Mouse (Mus musculus): ENCODE data around the gene Pdlim7.

The Pdlim7 gene

GRCm38 (mm10) chr13:55522730-55523129 lies 9.3 kb upstream of the Pdlim7 start:
- no peak for DNase-seq (ENCODE audit: low read depth, low spot score)

GRCm38 (mm10) chr13:55519606-55520005 lies 6.1 kb upstream of the Pdlim7 start:
- no peak for DNase-seq (ENCODE audit: low read depth, low spot score)

- peak; percentile 81 for DNase-seq (ENCODE audit: low read depth, low spot score)
Observed at GRCm38 (mm10) chr13:55516955-55517354, 3.5 kb upstream of the Pdlim7 start.

GRCm38 (mm10) chr13:55513828-55514227 lies 352 bp upstream of the Pdlim7 start:
- DNase-seq (ENCODE audit: low read depth, low spot score), result no peak

GRCm38 (mm10) chr13:55512379-55513031 lies 971 bp downstream of the Pdlim7 start:
- no peak for DNase-seq (ENCODE audit: low read depth, low spot score)

- DNase-seq (ENCODE audit: low read depth, low spot score), result no peak
Observed at GRCm38 (mm10) chr13:55511492-55511861, 2.0 kb downstream of the Pdlim7 start.

GRCm38 (mm10) chr13:55510668-55511491 lies 2.6 kb downstream of the Pdlim7 start:
- DNase-seq (ENCODE audit: low read depth, low spot score), result no peak

- DNase-seq (ENCODE audit: low read depth, low spot score), result no peak
Observed at GRCm38 (mm10) chr13:55510332-55510667, 3.2 kb downstream of the Pdlim7 start.

- DNase-seq (ENCODE audit: low read depth, low spot score), result no peak
Observed at GRCm38 (mm10) chr13:55508531-55508930, 4.9 kb downstream of the Pdlim7 start.

GRCm38 (mm10) chr13:55507877-55508276 lies 5.6 kb downstream of the Pdlim7 start:
- no peak for DNase-seq (ENCODE audit: low read depth, low spot score)

- no peak for DNase-seq (ENCODE audit: low read depth, low spot score)
Observed at GRCm38 (mm10) chr13:55506697-55507096, 6.8 kb downstream of the Pdlim7 start.

- no peak for DNase-seq (ENCODE audit: low read depth, low spot score)
Observed at GRCm38 (mm10) chr13:55505810-55506209, 7.7 kb downstream of the Pdlim7 start.

- no peak for DNase-seq (ENCODE audit: low read depth, low spot score)
Observed at GRCm38 (mm10) chr13:55504390-55504789, 9.1 kb downstream of the Pdlim7 start.

GRCm38 (mm10) chr13:55502405-55502804 lies 11.1 kb downstream of the Pdlim7 start:
- DNase-seq (ENCODE audit: low read depth, low spot score), result no peak

GRCm38 (mm10) chr13:55500575-55500974 lies 12.9 kb downstream of the Pdlim7 start:
- no peak for DNase-seq (ENCODE audit: low read depth, low spot score)

- no peak for DNase-seq (ENCODE audit: low read depth, low spot score)
Observed at GRCm38 (mm10) chr13:55498906-55499305, 14.6 kb downstream of the Pdlim7 start.

- DNase-seq (ENCODE audit: low read depth, low spot score), result no peak
Observed at GRCm38 (mm10) chr13:55496661-55497060, 16.8 kb downstream of the Pdlim7 start.

GRCm38 (mm10) chr13:55495702-55496101 lies 17.8 kb downstream of the Pdlim7 start:
- DNase-seq (ENCODE audit: low read depth, low spot score), result no peak

- no peak for DNase-seq (ENCODE audit: low read depth, low spot score)
Observed at GRCm38 (mm10) chr13:55494883-55495621, 18.4 kb downstream of the Pdlim7 start.

GRCm38 (mm10) chr13:55494257-55494656 lies 19.2 kb downstream of the Pdlim7 start:
- DNase-seq (ENCODE audit: low read depth, low spot score), result no peak

- DNase-seq (ENCODE audit: low read depth, low spot score), result no peak
Observed at GRCm38 (mm10) chr13:55487578-55488498, 25.6 kb downstream of the Pdlim7 start, which contains the start of gene Dbn1. Gene Dbn1 (minus strand): TSS chr13:55488111.
